In genomic region chr2:155826630-155827424, GRCm38 (mm10) we compare ENCODE assay signal across 8 mouse cellular contexts. TPM values are rescaled to one million over a fixed set of nuclear protein-coding genes. Genes with fewer than 3 reads are reported as not detected.
DNase-seq lines count a peak whose midpoint lies in the region; ATAC-seq lines count a peak whose summit lies in the region.

TSS of gene Eif6 (minus strand) at chr2:155826925.

- peak within 1 kb of the TSS; percentile 91 for H3K27ac ChIP-seq in intestine, embryonic 16.5 days (ENCODE audit: low read length)
- H3K27ac ChIP-seq in midbrain, embryonic 10.5 days (replicated peaks), result peak within 1 kb of the TSS; percentile 87

- H3K4me3 ChIP-seq in intestine, embryonic 16.5 days (ENCODE audit: low read length), result peak within 1 kb of the TSS; percentile 77
- peak within 1 kb of the TSS; percentile 94 for H3K4me3 ChIP-seq in midbrain, embryonic 10.5 days

- peaks cover 16% of the 10 kb centered on the region for H3K4me1 ChIP-seq in intestine, embryonic 16.5 days (ENCODE audit: control insufficient read depth, insufficient read depth, low read length)
- H3K4me1 ChIP-seq in midbrain, embryonic 10.5 days, result peaks cover 24% of the 10 kb centered on the region

- no peaks in the 10 kb centered on the region for H3K9me3 ChIP-seq in intestine, embryonic 16.5 days (ENCODE audit: control insufficient read depth, low read length)
- no peaks in the 10 kb centered on the region for H3K9me3 ChIP-seq in midbrain, embryonic 10.5 days (replicated peaks)

- peak; percentile 70 to 84 for DNase-seq in urinary bladder, adult 18-20 months (ENCODE audit: low spot score in 2 of 2)
- DNase-seq in urinary bladder, postnatal 10 days (ENCODE audit: low spot score), result no peak
- peak; percentile 94 for DNase-seq in embryo, embryonic 9.5 days (ENCODE audit: extremely low spot score)
- DNase-seq in gonadal fat pad, adult 2 months (ENCODE audit: low read depth), result no peak
- peak; percentile 78 to 80 for DNase-seq in left cerebral cortex, postnatal 36 days (ENCODE audit: low spot score in 2 of 2)
- DNase-seq in midbrain, embryonic 10.5 days (ENCODE audit: low spot score), result peak; percentile 93
- peak; percentile 78 to 80 for DNase-seq in right cerebral cortex, postnatal 36 days (ENCODE audit: low spot score in 2 of 2)

- peak within 1 kb of the TSS; percentile 71 for H3K4me2 ChIP-seq in intestine, embryonic 16.5 days (ENCODE audit: low read depth, low read length)

- peak; percentile 95 for ATAC-seq in intestine, embryonic 16.5 days

- no peaks in the 10 kb centered on the region for H3K27me3 ChIP-seq in intestine, embryonic 16.5 days (replicated peaks; ENCODE audit: control insufficient read depth, insufficient read depth, low read length)
- H3K27me3 ChIP-seq in midbrain, embryonic 10.5 days (ENCODE audit: low read depth, poor library complexity, severe bottlenecking), result no peaks in the 10 kb centered on the region

- H3K36me3 ChIP-seq in intestine, embryonic 16.5 days (ENCODE audit: control insufficient read depth, insufficient read depth, low read length), result peaks cover 9% of the 10 kb centered on the region
- peaks cover 29% of the 10 kb centered on the region for H3K36me3 ChIP-seq in midbrain, embryonic 10.5 days

- WGBS in intestine, embryonic 16.5 days, result 2% methylated on average over 27 of the region's 27 CpGs
- 4% methylated on average over 27 of the region's 27 CpGs for WGBS in midbrain, embryonic 10.5 days

- peak within 1 kb of the TSS; percentile 84 for H3K9ac ChIP-seq in intestine, embryonic 16.5 days (ENCODE audit: low read depth, low read length)

- intact Hi-C loops in left cerebral cortex, postnatal 36 days (cut with DNase I), result no loop called here

RNA-seq across cellular contexts. Expression of gene Eif6, which starts in this region (rescaled TPM):
- polyA plus RNA-seq in gonadal fat pad, adult 2 months (2012; rRNA removed), result 85.8 and 109 TPM in 2 replicates
- 279 and 287 TPM in 2 replicates for polyA plus RNA-seq in intestine, embryonic 16.5 days (2015; fragmentation: Nextera tagmentation; extraction: Ambion mirVana)
- total RNA-seq in left cerebral cortex, postnatal 36 days (2021), result 10 to 100 TPM; 66.1 to 80.5 TPM
- 227 and 257 TPM in 2 replicates for polyA plus RNA-seq in midbrain, embryonic 10.5 days (2016; fragmentation: Nextera tagmentation; extraction: Ambion mirVana)

Comparison
In these comparisons a context has a peak if more than half of its experiments do, and no peak if none do; other contexts are left out.
1. DNase-seq: peak in urinary bladder, adult 18-20 months (2 of 2), embryo, embryonic 9.5 days (single experiment), left cerebral cortex, postnatal 36 days (2 of 2), midbrain, embryonic 10.5 days (single experiment) and right cerebral cortex, postnatal 36 days (2 of 2); none in urinary bladder, postnatal 10 days (single experiment) and gonadal fat pad, adult 2 months (single experiment).